Mouse (Mus musculus): ENCODE measurements around the gene E130308A19Rik. TPM values are rescaled to one million over a fixed set of nuclear protein-coding genes. Genes with fewer than 3 reads are reported as not detected.

The E130308A19Rik gene
- polyA plus RNA-seq (2015; fragmentation: Nextera tagmentation; extraction: Ambion mirVana), result 16.4 and 16.9 TPM in 2 replicates

DNA sequence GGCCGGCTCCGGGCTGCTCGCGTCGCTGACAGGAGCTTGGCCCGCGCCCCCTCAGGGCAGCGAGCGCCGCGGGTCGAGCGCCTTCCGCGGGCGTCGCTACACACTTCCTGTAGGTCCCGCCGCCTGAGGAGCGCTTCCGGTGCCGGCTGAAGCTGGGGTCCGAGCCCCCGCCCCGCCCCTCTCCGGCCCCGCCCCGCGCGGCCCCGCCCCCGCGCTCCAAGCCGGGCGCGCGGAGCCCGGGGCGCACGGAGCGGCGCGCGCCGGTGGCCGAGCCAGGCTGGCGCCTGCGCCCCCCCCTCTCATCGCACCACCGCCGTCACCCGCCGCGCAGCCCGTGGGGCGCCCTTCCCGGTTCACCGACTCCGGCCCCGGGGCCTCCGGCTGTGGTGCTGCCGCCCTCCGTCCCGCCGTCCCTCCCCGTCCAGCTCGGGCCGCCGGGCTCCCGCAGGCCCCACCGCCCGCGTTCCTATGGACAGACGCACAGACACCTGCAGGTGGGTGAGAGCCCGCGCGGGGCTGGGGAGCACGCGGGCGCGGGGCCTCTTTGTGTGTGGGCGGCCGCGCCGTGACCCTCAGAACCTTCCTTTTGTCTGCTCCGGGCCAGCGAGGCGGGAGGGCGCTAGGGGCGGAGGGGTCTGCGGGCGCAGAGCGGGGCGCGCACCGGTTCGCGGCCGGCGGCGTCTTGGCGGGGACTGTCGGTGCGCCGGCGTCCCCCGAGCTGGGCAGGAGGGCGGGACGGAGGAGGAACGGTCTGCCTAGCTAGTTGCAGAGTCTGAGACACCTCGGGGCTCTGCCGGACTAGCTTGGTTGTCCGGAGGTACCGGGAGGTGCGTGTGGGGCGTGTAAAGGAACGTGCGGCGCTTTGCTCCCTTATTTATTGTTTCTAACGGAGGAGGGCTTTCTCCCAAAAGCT lies at the start of gene E130308A19Rik:
E130308A19Rik (plus strand) TSS at position 214 of the 913 bp plus-strand sequence.
- Histone ChIP-seq H3K9ac (replicated peaks; ENCODE audit: low read depth) (peak within 1 kb of the TSS; percentile 70), H3K4me3 (ENCODE audit: low read depth, low read length) (peak within 1 kb of the TSS; percentile 91), H3K4me1 (ENCODE audit: insufficient read depth, low read depth, low read length) (no peaks in the 10 kb centered on the region; the same call in 1 of the 2 replicates), H3K36me3 (ENCODE audit: insufficient read depth, low read length) (no peaks in the 10 kb centered on the region), H3K9me3 (ENCODE audit: low read length) (no peaks in the 10 kb centered on the region), H3K27ac (ENCODE audit: low read length) (peak within 1 kb of the TSS; percentile 86), H3K4me2 (replicated peaks; ENCODE audit: low read depth, low read length) (peak within 1 kb of the TSS; percentile 77), H3K27me3 (replicated peaks; ENCODE audit: insufficient read depth, low read length) (no peaks in the 10 kb centered on the region)
- WGBS, result 2% methylated on average over 44 of the region's 120 CpGs
- ATAC-seq (peak; percentile 96), DNase-seq (ENCODE audit: low spot score) (peak; percentile 87)
- TF ChIP-seq EP300 (IDR thresholded peaks at IDR 0.05) (no peak), CTCF (IDR thresholded peaks at IDR 0.05) (peak; percentile 37)

DNA sequence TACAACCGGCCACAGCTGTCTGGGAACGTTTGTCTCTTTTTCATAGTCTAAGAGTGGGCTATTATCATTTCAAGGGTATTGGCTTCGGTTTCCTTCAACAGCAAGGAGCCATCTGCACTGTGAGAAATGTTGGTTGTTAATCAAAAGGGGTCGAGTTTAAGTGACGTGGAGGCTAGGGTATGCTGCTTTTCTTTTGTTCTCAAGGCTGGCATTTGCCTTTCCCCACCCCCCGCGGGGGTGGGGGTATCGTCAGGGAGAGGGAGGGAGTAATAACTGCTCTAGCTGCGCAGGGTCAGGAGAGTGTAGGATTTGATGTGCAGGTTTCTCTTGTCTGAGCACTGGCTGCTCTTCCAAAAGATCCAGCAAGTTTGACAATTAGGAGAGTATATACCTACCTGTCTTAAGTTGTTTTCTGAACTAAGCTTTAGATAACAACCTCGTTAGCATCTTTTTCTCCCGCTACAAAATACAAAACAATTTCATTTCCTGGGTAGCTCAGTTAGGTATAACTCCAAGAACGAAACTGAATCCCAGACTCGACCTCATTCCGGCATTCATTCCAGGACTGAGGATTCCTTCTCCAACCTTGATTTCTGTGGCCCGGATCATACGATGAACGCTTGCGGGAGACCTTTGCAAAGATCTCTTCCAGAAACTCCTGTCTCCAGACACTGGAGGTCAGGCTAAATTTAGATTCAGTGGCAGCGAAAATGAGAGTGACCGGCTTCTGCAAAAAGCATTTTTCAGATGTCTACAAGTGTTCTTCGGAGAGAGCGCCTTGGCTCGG lies 45.3 kb upstream of the E130308A19Rik start:
- ATAC-seq (peak; percentile 37), DNase-seq (ENCODE audit: low spot score) (peak; percentile 62)
- no peaks in the 10 kb centered on the region for H3K9me3 ChIP-seq (ENCODE audit: low read length)
- H3K9ac ChIP-seq (replicated peaks; ENCODE audit: low read depth), result peak overlapping the region; percentile 69
- no peaks in the 10 kb centered on the region for H3K36me3 ChIP-seq (ENCODE audit: insufficient read depth, low read length)
- H3K4me2 ChIP-seq (replicated peaks; ENCODE audit: low read depth, low read length), result peak overlapping the region; percentile 80
- H3K4me1 ChIP-seq (ENCODE audit: insufficient read depth, low read depth, low read length), result no peaks in the 10 kb centered on the region
- TF ChIP-seq EP300 (IDR thresholded peaks at IDR 0.05), result no peak
- TF ChIP-seq CTCF (IDR thresholded peaks at IDR 0.05), result no peak
- under 1% methylated on average over 23 of the region's 23 CpGs for WGBS
- peak overlapping the region; percentile 73 for H3K4me3 ChIP-seq (ENCODE audit: low read depth, low read length)
- H3K27me3 ChIP-seq (replicated peaks; ENCODE audit: insufficient read depth, low read length), result no peaks in the 10 kb centered on the region
- peak overlapping the region; percentile 92 for H3K27ac ChIP-seq (ENCODE audit: low read length)

DNA sequence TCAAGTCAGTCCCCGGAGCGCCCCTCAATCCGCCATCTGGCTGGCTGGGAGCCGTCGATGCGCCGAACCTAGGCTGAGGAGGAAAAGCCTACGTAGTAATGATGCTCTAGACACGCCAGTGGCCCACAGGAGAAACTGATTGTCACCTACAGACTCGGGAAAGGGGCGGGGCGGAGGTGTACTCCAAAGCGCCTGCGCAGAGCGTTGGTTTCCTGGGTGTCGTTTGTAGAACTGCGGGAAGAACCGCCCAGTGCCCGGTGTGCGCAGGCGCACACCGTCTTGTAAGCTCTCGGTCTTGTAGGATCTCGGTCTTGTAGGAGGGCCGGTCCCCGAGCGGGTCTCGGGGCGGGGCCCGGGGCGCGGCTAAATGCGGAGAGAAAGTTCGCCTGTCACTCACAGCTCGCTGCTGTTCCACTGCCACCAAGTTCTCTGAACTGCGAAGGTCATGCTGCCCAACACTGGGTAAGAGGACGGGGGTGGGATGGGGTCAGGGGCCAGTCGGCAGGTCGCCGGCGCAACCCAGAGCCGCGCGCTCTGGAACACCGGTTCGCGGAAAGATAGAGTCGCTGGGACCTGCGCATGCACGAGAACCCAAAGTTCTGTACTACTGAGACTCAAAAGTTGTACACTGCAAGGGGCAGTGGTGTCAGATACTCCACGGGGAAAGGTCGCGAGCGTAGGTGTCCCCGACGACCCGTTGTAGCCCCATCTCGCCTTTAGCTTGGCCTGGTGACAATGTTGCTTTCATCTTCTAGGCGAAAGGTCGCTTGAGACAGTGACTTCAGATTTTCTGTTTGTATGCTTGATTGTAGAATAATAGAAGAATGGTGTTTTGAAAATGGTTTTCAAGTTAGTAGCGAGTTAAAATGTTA lies 44.5 kb upstream of the E130308A19Rik start, which contains the start of gene Hsdl2:
Hsdl2 (plus strand) TSS at position 250 of the 872 bp plus-strand sequence.
- peak; percentile 99 for DNase-seq (ENCODE audit: low spot score)
- TF ChIP-seq CTCF (IDR thresholded peaks at IDR 0.05) (no peak), EP300 (IDR thresholded peaks at IDR 0.05) (no peak)
- Histone ChIP-seq H3K4me3 (ENCODE audit: low read depth, low read length) (peak within 1 kb of the TSS; percentile 73), H3K9me3 (ENCODE audit: low read length) (no peaks in the 10 kb centered on the region), H3K9ac (replicated peaks; ENCODE audit: low read depth) (peak within 1 kb of the TSS; percentile 69), H3K27ac (ENCODE audit: low read length) (peak within 1 kb of the TSS; percentile 92), H3K36me3 (ENCODE audit: insufficient read depth, low read length) (no peaks in the 10 kb centered on the region), H3K4me1 (ENCODE audit: insufficient read depth, low read depth, low read length) (no peaks in the 10 kb centered on the region), H3K4me2 (replicated peaks; ENCODE audit: low read depth, low read length) (peak within 1 kb of the TSS; percentile 80), H3K27me3 (replicated peaks; ENCODE audit: insufficient read depth, low read length) (no peaks in the 10 kb centered on the region)
- ATAC-seq, result peak; percentile 98
- WGBS, result under 1% methylated on average over 61 of the region's 61 CpGs

DNA sequence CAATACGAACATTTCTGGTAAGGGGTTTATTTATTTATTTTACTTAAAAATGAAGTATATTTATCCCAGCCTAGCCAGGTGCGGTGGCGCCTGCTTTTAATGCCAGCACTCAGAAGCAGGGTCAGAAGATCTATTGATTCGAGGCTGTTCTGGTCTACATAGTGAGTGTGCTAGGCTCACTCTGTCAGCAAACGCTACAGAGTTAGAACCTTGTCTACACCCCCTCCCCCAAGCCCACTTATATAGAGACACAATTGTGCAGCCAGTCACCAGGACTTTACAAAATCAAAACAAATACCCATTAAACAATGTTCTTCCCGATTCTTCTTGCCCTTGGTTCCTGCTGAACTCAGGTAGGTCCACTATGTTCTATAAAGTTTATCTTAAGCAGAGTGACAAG lies 43.8 kb upstream of the E130308A19Rik start:
- H3K9ac ChIP-seq (replicated peaks; ENCODE audit: low read depth), result peak overlapping the region; percentile 69; the same call in 1 of the 2 replicates
- H3K9me3 ChIP-seq (ENCODE audit: low read length), result no peaks in the 10 kb centered on the region
- ATAC-seq, result no peak
- H3K4me1 ChIP-seq (ENCODE audit: insufficient read depth, low read depth, low read length), result no peaks in the 10 kb centered on the region
- TF ChIP-seq EP300 (IDR thresholded peaks at IDR 0.05), result no peak
- no peak for TF ChIP-seq CTCF (IDR thresholded peaks at IDR 0.05)
- H3K36me3 ChIP-seq (ENCODE audit: insufficient read depth, low read length), result no peaks in the 10 kb centered on the region
- peak overlapping the region; percentile 73 for H3K4me3 ChIP-seq (ENCODE audit: low read depth, low read length)
- no peaks in the 10 kb centered on the region for H3K27me3 ChIP-seq (replicated peaks; ENCODE audit: insufficient read depth, low read length)
- 20% methylated on average over 6 of the region's 6 CpGs for WGBS
- H3K4me2 ChIP-seq (replicated peaks; ENCODE audit: low read depth, low read length), result peak overlapping the region; percentile 80
- no peak for DNase-seq (ENCODE audit: low spot score)
- no peak overlapping the region for H3K27ac ChIP-seq (ENCODE audit: low read length)

DNA sequence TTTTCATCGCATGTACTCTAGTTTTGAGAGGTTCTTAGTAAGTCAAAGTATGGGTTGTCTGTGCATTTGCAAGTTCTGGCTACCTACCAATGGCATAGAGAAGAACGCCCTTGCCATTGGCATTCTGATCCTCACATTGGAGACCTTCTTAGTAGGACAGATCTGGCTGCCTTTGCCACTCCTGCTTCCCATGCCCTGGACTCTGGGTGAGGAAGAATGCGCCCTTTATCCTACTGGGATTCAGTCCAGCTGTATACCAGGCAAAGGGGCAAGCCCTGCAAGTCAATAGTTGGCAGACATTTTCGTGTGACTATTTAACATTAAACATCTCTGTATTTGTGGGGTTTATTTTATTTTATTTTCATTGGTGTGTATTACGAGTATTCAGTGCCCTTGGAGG lies 40.9 kb upstream of the E130308A19Rik start:
- Histone ChIP-seq H3K9ac (replicated peaks; ENCODE audit: low read depth) (no peak overlapping the region), H3K4me1 (ENCODE audit: insufficient read depth, low read depth, low read length) (no peaks in the 10 kb centered on the region), H3K27me3 (replicated peaks; ENCODE audit: insufficient read depth, low read length) (no peaks in the 10 kb centered on the region), H3K36me3 (ENCODE audit: insufficient read depth, low read length) (no peaks in the 10 kb centered on the region), H3K4me3 (ENCODE audit: low read depth, low read length) (no peak overlapping the region), H3K4me2 (replicated peaks; ENCODE audit: low read depth, low read length) (no peak overlapping the region), H3K9me3 (ENCODE audit: low read length) (no peaks in the 10 kb centered on the region), H3K27ac (ENCODE audit: low read length) (no peak overlapping the region)
- no peak for TF ChIP-seq CTCF (IDR thresholded peaks at IDR 0.05)
- no peak for TF ChIP-seq EP300 (IDR thresholded peaks at IDR 0.05)
- WGBS, result 76% methylated on average over 5 of the region's 5 CpGs
- DNase-seq (ENCODE audit: low spot score) (no peak), ATAC-seq (no peak)
